In the genomic region with DNA sequence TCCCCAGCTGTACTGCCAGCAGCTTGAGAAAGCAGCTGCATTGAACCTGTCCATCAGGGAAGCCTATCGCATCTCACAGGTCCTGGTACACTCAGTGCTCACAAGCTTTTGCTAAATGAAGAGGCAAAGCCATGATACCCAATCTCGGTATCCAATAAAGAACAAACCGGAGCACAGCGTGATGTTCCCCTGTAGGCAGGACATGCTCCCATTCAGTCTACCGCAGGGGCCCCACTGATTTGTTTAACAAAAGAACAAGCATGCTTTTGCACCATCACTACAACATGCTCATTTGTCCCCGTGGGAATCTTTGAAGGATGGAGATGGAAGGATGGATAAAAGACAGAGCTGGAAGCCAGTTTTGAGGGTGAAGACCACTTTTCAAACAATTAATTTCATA, we compare ENCODE assay signal across 27 mouse cellular contexts. TPM values are rescaled to one million over a fixed set of nuclear protein-coding genes. Genes with fewer than 3 reads are reported as not detected.
DNase-seq lines count a peak whose midpoint lies in the region; ATAC-seq lines count a peak whose summit lies in the region.
"Had no signal": no experiment of that assay in that cellular context is flagged by ENCODE, and none has a peak within 500 bp of the region (broad histone marks: within the 10 kb centered on the region; RNA-seq: fewer than 3 reads in every experiment).

No protein-coding gene starts in this region.

- DNase-seq in embryo, embryonic 10.5 days (ENCODE audit: low spot score): peak; percentile 31
- no peak for DNase-seq in embryo, embryonic 11 days
- peak; percentile 39 for DNase-seq in heart, embryonic 10.5 days (ENCODE audit: low spot score)
- no peak for DNase-seq in heart, postnatal 4 days
- no peak for DNase-seq in midbrain, embryonic 11.5 days (ENCODE audit: low spot score, missing footprints)
- no peak for DNase-seq in liver
- DNase-seq in thymus, postnatal 25 days: no peak
- DNase-seq: adrenal gland, adult 8-10 months; cerebellum, adult 8-10 months; cerebellum, postnatal 36 days; kidney, adult 9 months; kidney, postnatal 10 days; layer of hippocampus, adult 9-11 months; lung, embryonic 14.5 days; lung, postnatal 14 days; right cerebral cortex, adult 18-20 months; spleen, adult 18-20 months; thymus, adult 18-20 months; thymus, postnatal 36 days had no signal

- peaks cover 18% of the 10 kb centered on the region for H3K36me3 ChIP-seq in heart, embryonic 10.5 days
- peaks cover 4% of the 10 kb centered on the region; the same call in 1 of the 2 replicates for H3K36me3 ChIP-seq in midbrain, embryonic 11.5 days (ENCODE audit: control insufficient read depth, insufficient read depth, low read length)
- peaks cover 31% of the 10 kb centered on the region for H3K36me3 ChIP-seq in midbrain, embryonic 15.5 days (replicated peaks)
- H3K36me3 ChIP-seq: G1E; liver, embryonic 15.5 days had no signal

- no peak overlapping the region for H3K4me3 ChIP-seq in heart, embryonic 10.5 days
- H3K4me3 ChIP-seq in midbrain, embryonic 11.5 days (ENCODE audit: low read depth, low read length): no peak overlapping the region
- no peak overlapping the region for H3K4me3 ChIP-seq in midbrain, embryonic 15.5 days
- H3K4me3 ChIP-seq: erythroblast, embryonic 14.5 days; forebrain, embryonic 15.5 days; liver, embryonic 15.5 days; neural tube, embryonic 15.5 days had no signal

- ATAC-seq in midbrain, embryonic 11.5 days (ENCODE audit: low FRiP score): peak; percentile 35; the same call in 1 of the 2 replicates
- no peak for ATAC-seq in midbrain, embryonic 15.5 days (replicated peaks)
- ATAC-seq: forebrain, embryonic 15.5 days; intestine, postnatal 0 days had no signal

- no peak overlapping the region for H3K27ac ChIP-seq in heart, embryonic 10.5 days
- H3K27ac ChIP-seq in midbrain, embryonic 11.5 days (ENCODE audit: low read depth, low read length): no peak overlapping the region
- H3K27ac ChIP-seq in midbrain, embryonic 15.5 days: no peak overlapping the region
- H3K27ac ChIP-seq: forebrain, embryonic 15.5 days; liver, embryonic 15.5 days; neural tube, embryonic 15.5 days; stomach, postnatal 0 days had no signal

- no peaks in the 10 kb centered on the region for H3K27me3 ChIP-seq in heart, embryonic 10.5 days (ENCODE audit: insufficient read depth, poor library complexity, severe bottlenecking)
- no peaks in the 10 kb centered on the region for H3K27me3 ChIP-seq in midbrain, embryonic 11.5 days (ENCODE audit: control insufficient read depth, insufficient read depth, low read length)
- H3K27me3 ChIP-seq in midbrain, embryonic 15.5 days (replicated peaks): no peaks in the 10 kb centered on the region
- H3K27me3 ChIP-seq: forebrain, embryonic 15.5 days; liver, embryonic 15.5 days; neural tube, embryonic 15.5 days had no signal

- H3K4me1 ChIP-seq in heart, embryonic 10.5 days: no peaks in the 10 kb centered on the region
- H3K4me1 ChIP-seq in midbrain, embryonic 11.5 days (ENCODE audit: control insufficient read depth, insufficient read depth, low read length): peaks cover 6% of the 10 kb centered on the region
- 0 out of 2 replicates have a peak, but pooled peaks cover 5% of the 10 kb centered on the region for H3K4me1 ChIP-seq in midbrain, embryonic 15.5 days
- H3K4me1 ChIP-seq: liver, embryonic 15.5 days; neural tube, embryonic 15.5 days had no signal

- WGBS in heart, embryonic 10.5 days: 73% methylated on average over 6 of the region's 6 CpGs
- 22% methylated on average over 6 of the region's 6 CpGs for WGBS in midbrain, embryonic 11.5 days
- 13% methylated on average over 6 of the region's 6 CpGs for WGBS in midbrain, embryonic 15.5 days

- no peaks in the 10 kb centered on the region for H3K9me3 ChIP-seq in heart, embryonic 10.5 days
- H3K9me3 ChIP-seq in midbrain, embryonic 11.5 days (ENCODE audit: control insufficient read depth, low read length): no peaks in the 10 kb centered on the region
- no peaks in the 10 kb centered on the region for H3K9me3 ChIP-seq in midbrain, embryonic 15.5 days
- H3K9me3 ChIP-seq: forebrain, embryonic 15.5 days; liver, embryonic 15.5 days; neural tube, embryonic 15.5 days had no signal

- no peak overlapping the region for H3K4me2 ChIP-seq in midbrain, embryonic 11.5 days
- no peak overlapping the region; the same call in 1 of the 2 replicates for H3K4me2 ChIP-seq in midbrain, embryonic 15.5 days
- H3K4me2 ChIP-seq: forebrain, embryonic 15.5 days; liver, embryonic 15.5 days; lung, embryonic 14.5 days; neural tube, embryonic 15.5 days had no signal

- no peak overlapping the region for H3K9ac ChIP-seq in midbrain, embryonic 11.5 days (ENCODE audit: low read length)
- H3K9ac ChIP-seq in midbrain, embryonic 15.5 days: no peak overlapping the region
- H3K9ac ChIP-seq: forebrain, embryonic 15.5 days; liver, embryonic 15.5 days; lung, embryonic 14.5 days; neural tube, embryonic 15.5 days had no signal

RNA-seq across cellular contexts. Expression of gene BC048403, which starts 50.3 kb away (rescaled TPM):
- polyA plus RNA-seq in heart, embryonic 10.5 days (2016; fragmentation: Nextera tagmentation; extraction: Ambion mirVana): 3.1 and 3.9 TPM in 2 replicates
- total RNA-seq in heart, postnatal 4 days (2021): 1 to 10 TPM; 2.7 to 2.9 TPM
- polyA plus RNA-seq in midbrain, embryonic 11.5 days (2014; fragmentation: Nextera tagmentation; extraction: Ambion mirVana): 3.1 and 3.4 TPM in 2 replicates
- polyA plus RNA-seq in midbrain, embryonic 15.5 days (2015; fragmentation: Nextera tagmentation; extraction: Ambion mirVana): 2.3 and 2.6 TPM in 2 replicates

Comparison
In these comparisons a context has a peak if more than half of its experiments do, and no peak if none do; other contexts are left out.
1. DNase-seq: peak in embryo, embryonic 10.5 days (single experiment) and heart, embryonic 10.5 days (single experiment); none in embryo, embryonic 11 days (single experiment), heart, postnatal 4 days (single experiment), midbrain, embryonic 11.5 days (single experiment), liver (single experiment) and thymus, postnatal 25 days (single experiment).